Mouse (Mus musculus) forebrain, embryonic 12.5 days (tissue): Measurements from ENCODE around the gene Mgat5. TPM values are rescaled to one million over a fixed set of nuclear protein-coding genes. Genes with fewer than 3 reads are reported as not detected.

Experiments
- ATAC-seq: fragments of 200-750 bp; cut with Nextera tagmentation; 2 replicates; pipeline ENCODE4 v1.8.0; 2017; ENCODE audit warnings: moderate TSS enrichment; ENCODE audit not compliant: low FRiP score
- H3K27ac ChIP-seq: fragments of 300-500 bp; sonication (generic); 2 replicates; pipeline ENCODE4 v1.5.1; 2016; ENCODE audit warnings: mild to moderate bottlenecking
- H3K27me3 ChIP-seq: fragments of 300-500 bp; sonication (generic); 2 replicates; pipeline ENCODE4 v1.6.1; 2016; ENCODE audit warnings: mild to moderate bottlenecking
- H3K36me3 ChIP-seq: fragments of 300-500 bp; sonication (generic); replicated peaks from 2 replicates; pipeline ENCODE4 v1.6.1; 2016; ENCODE audit warnings: mild to moderate bottlenecking
- H3K4me1 ChIP-seq: fragments of 300-500 bp; sonication (generic); 2 replicates; pipeline ENCODE4 v1.6.1; 2016
- H3K4me2 ChIP-seq: fragments of 300-500 bp; sonication (generic); 2 replicates; pipeline ENCODE4 v1.6.1; 2016; ENCODE audit warnings: mild to moderate bottlenecking, moderate library complexity
- H3K4me3 ChIP-seq: fragments of 300-500 bp; sonication (generic); replicated peaks from 2 replicates; pipeline ENCODE4 v1.5.1; 2016; ENCODE audit warnings: mild to moderate bottlenecking
- H3K9ac ChIP-seq: fragments of 300-500 bp; sonication (generic); 2 replicates; pipeline ENCODE4 v1.6.1; 2016; ENCODE audit warnings: mild to moderate bottlenecking
- H3K9me3 ChIP-seq: fragments of 300-500 bp; sonication (generic); 2 replicates; pipeline ENCODE4 v1.6.1; 2016
- WGBS: fragments of 180-500 bp; shearing (Covaris S2); methylation state at CpG from one replicate; pipeline ENCODE4 v1.1.7; 2016; 5-methylcytosine and 5-hydroxymethylcytosine counted together
- polyA plus RNA-seq: library from polyadenylated mRNA; unstranded; fragments of >200 nt; fragmentation: Nextera tagmentation; extraction: Ambion mirVana; gene quantifications from 2 replicates; pipeline ENCODE4 v1.2.1, GENCODE M21; 2016

Gene Mgat5
- polyA plus RNA-seq, 1 experiment from 2014 or later: 9.7 TPM

- Histone ChIP-seq H3K4me1 (no peaks in the 10 kb centered on the region; the same call in 1 of the 2 replicates), H3K27ac (no peak overlapping the region), H3K4me3 (no peak overlapping the region), H3K4me2 (no peak overlapping the region), H3K27me3 (no peaks in the 10 kb centered on the region), H3K9me3 (no peaks in the 10 kb centered on the region), H3K36me3 (peaks cover 3% of the 10 kb centered on the region; the same call in 1 of the 2 replicates), H3K9ac (no peak overlapping the region)
- no peak for ATAC-seq
- 24% methylated on average over 5 of the region's 5 CpGs for WGBS
These were observed 123.6 kb downstream of the Mgat5 start for GRCm38 (mm10) chr1:127328354-127328875.

DNA sequence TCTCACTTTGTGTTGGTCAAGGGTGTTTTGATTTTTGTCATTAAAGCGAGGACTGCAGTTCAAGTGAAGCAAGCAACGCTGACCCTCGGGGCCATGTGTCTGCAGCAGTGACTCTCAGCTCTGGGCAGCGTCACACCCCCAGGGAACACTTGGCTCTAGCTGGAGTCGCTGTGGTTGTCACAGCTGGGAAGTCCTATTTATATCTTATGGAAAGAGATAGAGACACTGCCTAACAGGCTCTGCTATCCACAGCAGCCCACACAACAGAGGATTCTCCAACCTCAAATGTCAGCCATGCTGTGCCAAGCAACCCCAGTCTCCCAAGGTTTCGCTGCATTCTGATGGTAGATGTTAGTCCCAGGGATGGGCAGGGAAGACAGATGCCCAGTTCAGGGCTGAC lies 125.0 kb downstream of the Mgat5 start:
- WGBS: 87% methylated on average over 6 of the region's 6 CpGs
- no peaks in the 10 kb centered on the region; the same call in 1 of the 2 replicates for H3K4me1 ChIP-seq
- no peak overlapping the region for H3K4me2 ChIP-seq
- H3K9ac ChIP-seq: no peak overlapping the region
- no peaks in the 10 kb centered on the region for H3K36me3 ChIP-seq
- no peak for ATAC-seq
- H3K4me3 ChIP-seq: no peak overlapping the region
- H3K9me3 ChIP-seq: no peaks in the 10 kb centered on the region
- H3K27ac ChIP-seq: no peak overlapping the region
- H3K27me3 ChIP-seq: no peaks in the 10 kb centered on the region

GRCm38 (mm10) chr1:127337740-127338139 lies 132.9 kb downstream of the Mgat5 start:
- no peaks in the 10 kb centered on the region for H3K36me3 ChIP-seq
- H3K4me1 ChIP-seq: peaks cover 5% of the 10 kb centered on the region; the same call in 1 of the 2 replicates
- H3K4me2 ChIP-seq: no peak overlapping the region
- no peak overlapping the region for H3K4me3 ChIP-seq
- 78% methylated on average over 10 of the region's 10 CpGs for WGBS
- ATAC-seq: no peak
- H3K9ac ChIP-seq: no peak overlapping the region
- no peaks in the 10 kb centered on the region for H3K27me3 ChIP-seq
- no peak overlapping the region for H3K27ac ChIP-seq
- H3K9me3 ChIP-seq: no peaks in the 10 kb centered on the region

DNA sequence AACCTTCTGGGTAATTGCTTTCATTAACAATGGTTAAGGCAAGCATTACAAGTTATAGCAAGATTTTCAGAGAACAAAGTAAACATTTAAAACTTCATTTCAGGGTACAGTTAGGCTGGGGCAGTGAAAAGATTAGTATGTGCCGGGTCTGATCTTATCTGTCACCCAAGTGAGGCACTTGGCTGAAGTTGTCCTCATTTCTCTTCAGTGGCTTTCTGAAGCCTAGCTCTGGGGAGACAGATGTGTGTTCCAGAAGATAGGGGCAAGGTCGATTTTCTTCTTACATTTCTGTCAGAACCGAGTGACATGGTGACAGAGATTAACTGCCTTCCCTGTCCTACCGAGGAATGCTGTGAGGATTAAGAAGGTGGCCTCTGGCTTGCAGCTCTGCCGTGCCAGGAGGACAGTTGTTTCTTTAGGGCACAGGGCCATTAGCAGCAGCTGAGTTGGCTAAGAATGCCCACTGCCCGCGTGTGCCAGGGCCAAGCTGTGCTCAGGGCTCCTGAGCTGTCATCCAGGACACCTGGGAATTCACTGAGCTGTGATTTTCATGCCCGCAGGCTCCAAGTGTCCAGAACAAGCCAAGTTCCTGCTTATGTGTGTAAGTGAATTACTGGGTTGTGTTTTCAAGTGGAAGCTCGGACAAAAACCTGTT lies 134.1 kb downstream of the Mgat5 start:
- no peaks in the 10 kb centered on the region for H3K9me3 ChIP-seq
- no peaks in the 10 kb centered on the region for H3K36me3 ChIP-seq
- no peaks in the 10 kb centered on the region for H3K27me3 ChIP-seq
- H3K4me3 ChIP-seq: no peak overlapping the region
- 64% methylated on average over 9 of the region's 9 CpGs for WGBS
- H3K27ac ChIP-seq: no peak overlapping the region
- no peak overlapping the region for H3K4me2 ChIP-seq
- H3K9ac ChIP-seq: no peak overlapping the region
- peaks cover 5% of the 10 kb centered on the region; the same call in 1 of the 2 replicates for H3K4me1 ChIP-seq
- ATAC-seq: no peak

- Histone ChIP-seq H3K9ac (no peak overlapping the region), H3K27ac (no peak overlapping the region), H3K27me3 (no peaks in the 10 kb centered on the region), H3K4me3 (no peak overlapping the region), H3K4me1 (peaks cover 5% of the 10 kb centered on the region; the same call in 1 of the 2 replicates), H3K36me3 (no peaks in the 10 kb centered on the region), H3K9me3 (no peaks in the 10 kb centered on the region), H3K4me2 (no peak overlapping the region)
- 91% methylated on average over 9 of the region's 9 CpGs for WGBS
- ATAC-seq: no peak
These were observed 135.5 kb downstream of the Mgat5 start for GRCm38 (mm10) chr1:127340296-127340695.

GRCm38 (mm10) chr1:127344913-127345312 lies 140.1 kb downstream of the Mgat5 start:
- 83% methylated on average over 9 of the region's 9 CpGs for WGBS
- H3K4me1 ChIP-seq: no peaks in the 10 kb centered on the region; the same call in 1 of the 2 replicates
- no peak overlapping the region for H3K4me3 ChIP-seq
- no peaks in the 10 kb centered on the region for H3K9me3 ChIP-seq
- no peak overlapping the region for H3K9ac ChIP-seq
- no peaks in the 10 kb centered on the region for H3K27me3 ChIP-seq
- no peak overlapping the region for H3K27ac ChIP-seq
- H3K36me3 ChIP-seq: no peaks in the 10 kb centered on the region
- no peak overlapping the region for H3K4me2 ChIP-seq
- no peak for ATAC-seq

- H3K36me3 ChIP-seq: no peaks in the 10 kb centered on the region
- H3K4me3 ChIP-seq: no peak overlapping the region
- no peaks in the 10 kb centered on the region for H3K27me3 ChIP-seq
- H3K27ac ChIP-seq: no peak overlapping the region
- no peak overlapping the region for H3K9ac ChIP-seq
- ATAC-seq: no peak
- H3K4me2 ChIP-seq: no peak overlapping the region
- no peaks in the 10 kb centered on the region for H3K9me3 ChIP-seq
- H3K4me1 ChIP-seq: no peaks in the 10 kb centered on the region; the same call in 1 of the 2 replicates
- WGBS: 66% methylated on average over 3 of the region's 3 CpGs
These were observed 141.9 kb downstream of the Mgat5 start for GRCm38 (mm10) chr1:127346596-127347139.

- no peak for ATAC-seq
- Histone ChIP-seq H3K4me3 (no peak overlapping the region), H3K36me3 (no peaks in the 10 kb centered on the region), H3K27ac (no peak overlapping the region), H3K4me2 (no peak overlapping the region), H3K9me3 (no peaks in the 10 kb centered on the region), H3K9ac (no peak overlapping the region), H3K4me1 (no peaks in the 10 kb centered on the region; the same call in 1 of the 2 replicates), H3K27me3 (no peaks in the 10 kb centered on the region)
- 93% methylated on average over 3 of the region's 3 CpGs for WGBS
These were observed 143.2 kb downstream of the Mgat5 start for GRCm38 (mm10) chr1:127347878-127348620.

GRCm38 (mm10) chr1:127348642-127349341 lies 144.0 kb downstream of the Mgat5 start:
- no peak for ATAC-seq
- Histone ChIP-seq H3K4me1 (no peaks in the 10 kb centered on the region; the same call in 1 of the 2 replicates), H3K9me3 (no peaks in the 10 kb centered on the region), H3K27ac (no peak overlapping the region), H3K36me3 (no peaks in the 10 kb centered on the region), H3K9ac (no peak overlapping the region), H3K4me3 (no peak overlapping the region), H3K27me3 (no peaks in the 10 kb centered on the region), H3K4me2 (no peak overlapping the region)
- WGBS: 88% methylated on average over 9 of the region's 9 CpGs

DNA sequence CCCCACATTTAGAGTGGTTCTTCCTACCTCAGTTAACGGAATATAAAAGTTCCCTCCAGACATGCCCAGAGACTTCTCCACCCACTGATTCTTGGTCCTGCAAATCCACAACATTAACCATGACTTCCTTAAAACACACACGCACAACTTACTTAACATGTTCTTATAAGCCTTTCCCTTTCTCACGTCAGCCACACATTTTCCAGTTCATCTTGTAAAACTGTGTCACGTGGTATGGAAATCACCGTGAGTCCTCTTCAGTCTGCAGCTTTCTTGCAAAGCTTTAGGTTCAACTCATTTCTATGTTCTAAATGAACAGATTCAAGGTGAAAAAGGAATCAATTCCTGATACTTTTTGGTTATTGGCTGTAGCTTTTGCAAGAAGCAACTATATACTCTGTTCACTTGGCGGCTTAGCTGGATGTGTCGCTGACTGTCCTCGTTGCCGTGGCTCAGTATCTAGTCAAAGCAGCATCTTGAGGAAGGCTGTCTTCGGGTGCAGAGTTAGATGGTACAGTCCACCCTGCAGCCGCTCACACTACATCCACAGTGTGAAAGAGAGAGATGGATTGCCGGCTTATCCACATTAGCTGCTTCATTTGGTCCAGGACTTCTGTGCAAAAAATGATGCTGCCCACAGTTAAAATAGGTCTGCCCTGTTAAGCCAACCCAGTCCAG lies 146.7 kb downstream of the Mgat5 start:
- no peaks in the 10 kb centered on the region for H3K9me3 ChIP-seq
- WGBS: 93% methylated on average over 12 of the region's 12 CpGs
- no peak overlapping the region for H3K27ac ChIP-seq
- no peak for ATAC-seq
- H3K27me3 ChIP-seq: no peaks in the 10 kb centered on the region
- H3K4me3 ChIP-seq: no peak overlapping the region
- H3K4me2 ChIP-seq: no peak overlapping the region
- H3K9ac ChIP-seq: no peak overlapping the region
- no peaks in the 10 kb centered on the region for H3K36me3 ChIP-seq
- H3K4me1 ChIP-seq: no peaks in the 10 kb centered on the region; the same call in 1 of the 2 replicates

DNA sequence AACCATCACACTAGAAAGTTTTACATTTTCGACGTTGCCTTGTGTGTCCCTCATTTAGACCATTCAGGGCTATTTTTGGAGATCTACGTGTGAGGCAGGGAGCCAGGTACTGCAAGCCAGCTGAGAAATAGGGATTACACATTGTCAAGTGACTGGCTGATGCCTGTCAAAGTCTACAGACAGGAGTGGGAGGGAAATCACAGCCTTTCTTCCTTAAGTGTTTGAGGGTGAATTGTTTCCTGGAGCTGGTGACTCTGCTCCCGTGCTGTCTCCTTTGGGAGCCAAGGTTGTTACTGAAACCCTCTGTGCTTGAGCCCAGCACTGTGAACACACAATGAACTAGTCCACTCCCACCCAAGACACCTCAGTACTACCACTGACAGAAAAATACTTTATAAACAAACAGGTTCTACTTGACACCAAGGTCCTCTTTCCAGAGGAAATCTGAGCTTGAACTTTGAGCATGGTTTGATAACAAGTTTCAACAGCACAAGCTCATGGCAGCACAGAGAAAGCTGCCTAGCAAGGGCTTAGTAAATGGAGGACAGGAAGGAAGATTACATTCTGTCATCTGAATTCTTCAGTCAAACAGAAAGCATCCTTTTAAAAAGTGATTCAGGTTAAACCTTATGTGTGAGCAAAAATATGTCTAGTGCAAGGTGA lies 147.4 kb downstream of the Mgat5 start:
- H3K4me3 ChIP-seq: no peak overlapping the region

More for the DNA sequence above, 147.4 kb downstream of the Mgat5 start:
- H3K27ac ChIP-seq: no peak overlapping the region
- no peaks in the 10 kb centered on the region for H3K36me3 ChIP-seq
- H3K4me1 ChIP-seq: no peaks in the 10 kb centered on the region
- WGBS: 81% methylated on average over 4 of the region's 4 CpGs
- H3K27me3 ChIP-seq: no peaks in the 10 kb centered on the region
- H3K9ac ChIP-seq: no peak overlapping the region
- H3K9me3 ChIP-seq: no peaks in the 10 kb centered on the region
- H3K4me2 ChIP-seq: no peak overlapping the region
- ATAC-seq: no peak
